Mouse (Mus musculus) bone marrow, adult 2 months (tissue): ENCODE results near the gene Trip11. TPM values are rescaled to one million over a fixed set of nuclear protein-coding genes. Genes with fewer than 3 reads are reported as not detected.

Experiments used
- H3K27ac ChIP-seq: fragments of 200-500 bp; 2 replicates; pipeline ENCODE4 v1.5.1; 2012; ENCODE audit warnings: low read depth, mild to moderate bottlenecking, control low read depth, inconsistent platforms, low read length; ENCODE audit not compliant: control insufficient read depth, poor library complexity, insufficient read depth
- H3K4me1 ChIP-seq: fragments of 200-500 bp; 2 replicates; pipeline ENCODE4 v1.6.1; 2011; ENCODE audit warnings: low read length; ENCODE audit not compliant: control insufficient read depth, insufficient read depth
- H3K4me3 ChIP-seq: fragments of 200-500 bp; replicated peaks from 2 replicates; pipeline ENCODE3; 2011; ENCODE audit warnings: mild to moderate bottlenecking, low read depth, low read length, control low read depth; ENCODE audit not compliant: control insufficient read depth
- CTCF ChIP-seq: fragments of 200-500 bp; IDR thresholded peaks from 2 replicates; pipeline ENCODE4 v1.5.1; 2011; ENCODE audit warnings: low read length, control low read depth; ENCODE audit not compliant: control insufficient read depth, insufficient read depth
- POLR2A ChIP-seq: fragments of 200-500 bp; IDR thresholded peaks from 2 replicates; pipeline ENCODE4 v1.6.1; 2011; ENCODE audit warnings: low read depth, mild to moderate bottlenecking, control low read depth, low read length, borderline replicate concordance; ENCODE audit not compliant: control insufficient read depth
- WGBS: fragments of 180-500 bp; shearing (Covaris S2); methylation state at CpG from one replicate; pipeline ENCODE4 v1.1.7; 2018; 5-methylcytosine and 5-hydroxymethylcytosine counted together
- polyA plus RNA-seq: library from polyadenylated mRNA; stranded (reverse); fragments of >200 nt; gene quantifications from 2 replicates; pipeline ENCODE4 v1.2.4, GENCODE M21; 2011; ENCODE audit warnings: low replicate concordance; ENCODE audit not compliant: missing spikeins, insufficient read depth, insufficient read length

Gene Trip11
- polyA plus RNA-seq, 1 experiment = 17.8 TPM

- H3K4me3 ChIP-seq = no peak overlapping the region
- no peaks in the 10 kb centered on the region for H3K4me1 ChIP-seq
- TF ChIP-seq POLR2A (no peak), CTCF (no peak)
- 85% methylated on average over 7 of the region's 7 CpGs for WGBS
- no peak overlapping the region for H3K27ac ChIP-seq
These were observed 28.1 kb downstream of the Trip11 start for GRCm38 (mm10) chr12:101884926-101885325.

DNA sequence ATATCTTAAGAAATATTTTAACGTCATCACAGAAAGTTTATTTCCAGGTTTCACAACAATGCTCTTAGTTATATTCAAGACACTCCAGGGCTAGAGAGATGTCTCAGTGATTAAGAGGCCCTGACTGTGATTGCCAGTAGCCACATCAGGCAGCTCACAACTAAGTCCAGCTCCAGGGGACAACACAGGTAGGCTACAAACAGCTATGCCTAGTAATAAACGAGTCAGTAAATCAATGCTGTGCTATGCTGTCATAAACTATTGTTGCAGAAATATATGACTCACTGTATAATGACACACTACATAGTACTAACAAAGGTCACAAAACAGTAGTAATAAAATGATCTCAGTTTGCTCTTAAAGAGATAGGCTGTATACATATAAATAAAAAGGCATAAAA, 36.7 kb downstream of the Trip11 start:
- no peak overlapping the region for H3K4me3 ChIP-seq
- no peak overlapping the region for H3K27ac ChIP-seq
- 82% methylated on average over 2 of the region's 2 CpGs for WGBS
- TF ChIP-seq POLR2A (no peak), CTCF (no peak)
- H3K4me1 ChIP-seq = no peaks in the 10 kb centered on the region

- 81% methylated on average over 1 of the region's 1 CpGs for WGBS
- no peak for TF ChIP-seq POLR2A
- TF ChIP-seq CTCF = no peak
- no peaks in the 10 kb centered on the region for H3K4me1 ChIP-seq
- no peak overlapping the region for H3K27ac ChIP-seq
- H3K4me3 ChIP-seq = no peak overlapping the region
These were observed 38.0 kb downstream of the Trip11 start for GRCm38 (mm10) chr12:101875107-101875506.

- no peak for TF ChIP-seq POLR2A
- no peak for TF ChIP-seq CTCF
These were observed 50.6 kb downstream of the Trip11 start for GRCm38 (mm10) chr12:101862286-101862964.

DNA sequence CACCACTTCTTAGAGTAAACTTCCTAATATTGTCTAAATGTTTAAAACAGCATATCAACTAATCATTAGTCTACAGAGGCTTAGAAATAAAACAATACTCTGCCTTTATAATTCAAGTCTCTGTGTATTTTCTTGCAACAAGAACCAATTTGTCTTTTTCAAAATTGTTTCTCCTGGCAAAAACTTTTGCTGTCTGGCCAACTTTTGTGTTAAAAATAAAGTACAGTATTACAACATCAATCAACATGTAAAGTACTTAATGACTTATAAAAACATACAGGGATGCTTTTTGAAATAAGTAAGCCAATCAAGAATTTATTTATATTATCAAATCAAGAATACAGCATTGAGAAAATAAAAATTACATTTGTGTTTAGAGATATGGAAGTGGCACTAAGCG, 52.8 kb downstream of the Trip11 start:
- Histone ChIP-seq H3K4me1 (no peaks in the 10 kb centered on the region; the same call in 1 of the 2 replicates), H3K4me3 (no peak overlapping the region), H3K27ac (no peak overlapping the region)
- WGBS = 89% methylated on average over 1 of the region's 1 CpGs
- no peak for TF ChIP-seq POLR2A

More at GRCm38 (mm10) chr12:101862286-101862964, 50.6 kb downstream of the Trip11 start:
- no peak overlapping the region for H3K4me3 ChIP-seq
- H3K4me1 ChIP-seq = no peaks in the 10 kb centered on the region
- WGBS = 90% methylated on average over 10 of the region's 10 CpGs
- H3K27ac ChIP-seq = no peak overlapping the region

DNA sequence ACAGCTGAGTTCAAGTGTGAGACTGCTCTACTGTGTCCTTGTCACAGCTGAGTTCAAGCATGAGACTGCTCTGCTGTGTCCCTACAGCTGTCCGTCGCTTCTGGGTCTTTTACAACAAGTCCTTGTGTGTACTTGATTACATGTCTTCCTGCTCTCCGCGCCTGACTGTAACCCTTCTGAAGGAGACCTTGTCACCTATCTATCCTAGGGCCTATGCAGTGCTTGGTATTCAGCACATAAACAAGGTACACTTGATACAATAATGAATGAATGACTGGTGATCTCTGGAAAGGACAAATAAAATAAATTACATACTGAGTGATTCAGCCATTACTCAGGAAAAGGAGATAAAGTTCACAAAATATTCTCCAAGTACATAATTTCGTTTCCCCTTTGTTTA, 55.1 kb downstream of the Trip11 start:
- H3K4me3 ChIP-seq = no peak overlapping the region
- no peaks in the 10 kb centered on the region; the same call in 1 of the 2 replicates for H3K4me1 ChIP-seq
- H3K27ac ChIP-seq = no peak overlapping the region
- 92% methylated on average over 5 of the region's 5 CpGs for WGBS
- TF ChIP-seq CTCF (no peak), POLR2A (no peak)

- no peaks in the 10 kb centered on the region; the same call in 1 of the 2 replicates for H3K4me1 ChIP-seq
- no peak for TF ChIP-seq CTCF
- TF ChIP-seq POLR2A = no peak
- no peak overlapping the region for H3K27ac ChIP-seq
- no peak overlapping the region for H3K4me3 ChIP-seq
- 94% methylated on average over 11 of the region's 11 CpGs for whole genome bisulfite sequencing
These were observed 58.7 kb downstream of the Trip11 start for GRCm38 (mm10) chr12:101854336-101854735.

- Histone ChIP-seq H3K4me3 (no peak overlapping the region), H3K27ac (no peak overlapping the region), H3K4me1 (no peaks in the 10 kb centered on the region; the same call in 1 of the 2 replicates)
- WGBS = 76% methylated on average over 7 of the region's 7 CpGs
- no peak for TF ChIP-seq CTCF
- no peak for TF ChIP-seq POLR2A
These were observed 61.1 kb downstream of the Trip11 start for GRCm38 (mm10) chr12:101851846-101852564.
